Mouse (Mus musculus): ENCODE results near the gene Usb1. TPM values are rescaled to one million over a fixed set of nuclear protein-coding genes. Genes with fewer than 3 reads are reported as not detected.

The Usb1 gene
- polyA plus RNA-seq, 1 experiment from 2014 or later, result 31.0 TPM

DNA sequence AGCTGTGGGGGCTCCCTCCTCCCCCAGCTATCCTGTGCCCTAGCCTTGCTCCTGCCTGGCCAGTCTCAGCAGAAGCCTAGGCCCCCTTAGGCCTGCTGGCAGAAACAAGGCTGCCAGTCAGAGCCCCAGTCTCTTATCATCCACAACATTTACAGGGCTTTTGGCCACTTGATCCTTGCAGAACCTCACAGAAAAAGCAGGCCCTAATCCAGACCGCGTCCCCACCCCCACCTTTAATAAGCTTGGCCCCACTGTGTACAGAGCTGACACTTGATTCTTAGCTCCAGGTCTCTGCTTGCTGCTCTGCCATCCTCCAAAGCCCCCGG, 28.9 kb downstream of the Usb1 start:
- Histone ChIP-seq H3K9me3 (ENCODE audit: control insufficient read depth, low read length) (no peaks in the 10 kb centered on the region; the same call in 1 of the 2 replicates), H3K4me2 (replicated peaks) (no peak overlapping the region), H3K9ac (no peak overlapping the region), H3K36me3 (replicated peaks; ENCODE audit: control insufficient read depth, insufficient read depth) (peaks cover 3% of the 10 kb centered on the region; the same call in 1 of the 2 replicates), H3K27ac (no peak overlapping the region), H3K27me3 (ENCODE audit: control insufficient read depth, insufficient read depth, low read length) (no peaks in the 10 kb centered on the region), H3K4me1 (replicated peaks; ENCODE audit: control insufficient read depth, insufficient read depth, low read length) (peaks cover 39% of the 10 kb centered on the region), H3K4me3 (replicated peaks; ENCODE audit: low read length) (no peak overlapping the region)
- WGBS, result 84% methylated on average over 3 of the region's 3 CpGs
- DNase-seq (ENCODE audit: low spot score), result no peak
- ATAC-seq (ENCODE audit: low FRiP score), result no peak

DNA sequence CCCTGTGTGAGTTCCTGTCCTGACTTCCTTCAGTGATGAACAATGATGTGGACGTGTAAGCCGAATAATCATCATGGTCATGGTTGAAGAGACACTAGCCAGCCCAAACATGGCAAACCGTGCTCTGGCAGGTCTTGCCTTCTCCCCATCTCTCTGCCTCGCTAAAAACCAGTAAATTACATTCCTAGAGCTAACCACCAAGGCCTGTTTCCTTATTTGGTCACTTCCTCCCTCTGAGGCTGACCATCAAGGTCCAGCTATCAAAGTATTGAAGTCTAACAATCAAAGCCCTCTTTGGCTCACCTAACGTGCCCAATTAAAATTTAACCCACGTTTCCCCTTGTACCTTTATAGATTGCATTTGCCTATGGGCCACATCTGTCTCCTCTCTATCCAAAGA, 30.2 kb downstream of the Usb1 start:
- 76% methylated on average over 6 of the region's 6 CpGs for WGBS
- Histone ChIP-seq H3K9ac (no peak overlapping the region), H3K9me3 (ENCODE audit: control insufficient read depth, low read length) (no peaks in the 10 kb centered on the region; the same call in 1 of the 2 replicates), H3K27ac (no peak overlapping the region), H3K36me3 (replicated peaks; ENCODE audit: control insufficient read depth, insufficient read depth) (peaks cover 10% of the 10 kb centered on the region; the same call in 1 of the 2 replicates), H3K4me2 (replicated peaks) (no peak overlapping the region), H3K4me3 (replicated peaks; ENCODE audit: low read length) (no peak overlapping the region), H3K27me3 (ENCODE audit: control insufficient read depth, insufficient read depth, low read length) (no peaks in the 10 kb centered on the region), H3K4me1 (replicated peaks; ENCODE audit: control insufficient read depth, insufficient read depth, low read length) (peaks cover 31% of the 10 kb centered on the region)
- no peak for ATAC-seq (ENCODE audit: low FRiP score)
- no peak for DNase-seq (ENCODE audit: low spot score)

DNA sequence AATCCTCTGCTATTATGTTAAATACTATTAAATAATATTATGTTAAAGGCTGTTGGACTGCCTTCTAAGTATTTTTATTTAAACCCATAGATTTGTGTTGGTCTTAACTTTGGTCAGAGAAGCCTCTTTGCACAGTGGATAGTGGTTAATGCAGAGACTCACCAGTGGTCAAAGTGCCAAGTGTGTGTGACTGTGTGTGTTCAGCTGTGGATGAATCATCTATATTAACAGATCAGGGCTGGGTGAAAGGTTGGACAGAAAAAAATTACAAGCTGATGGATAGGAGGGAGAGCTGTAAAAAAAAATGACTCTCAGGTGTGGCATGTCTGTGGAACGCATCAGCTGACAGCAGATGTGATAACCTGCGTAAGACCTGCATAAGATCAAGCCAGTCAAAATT, 31.8 kb downstream of the Usb1 start:
- no peaks in the 10 kb centered on the region for H3K27me3 ChIP-seq (ENCODE audit: control insufficient read depth, insufficient read depth, low read length)
- no peak overlapping the region for H3K4me2 ChIP-seq (replicated peaks)
- ATAC-seq (ENCODE audit: low FRiP score), result no peak
- H3K4me1 ChIP-seq (replicated peaks; ENCODE audit: control insufficient read depth, insufficient read depth, low read length), result peaks cover 24% of the 10 kb centered on the region
- no peaks in the 10 kb centered on the region; the same call in 1 of the 2 replicates for H3K9me3 ChIP-seq (ENCODE audit: control insufficient read depth, low read length)
- no peak overlapping the region for H3K9ac ChIP-seq
- H3K4me3 ChIP-seq (replicated peaks; ENCODE audit: low read length), result no peak overlapping the region
- H3K27ac ChIP-seq, result no peak overlapping the region
- 100% methylated on average over 2 of the region's 2 CpGs for WGBS
- no peak for DNase-seq (ENCODE audit: low spot score)
- peaks cover 24% of the 10 kb centered on the region for H3K36me3 ChIP-seq (replicated peaks; ENCODE audit: control insufficient read depth, insufficient read depth)

DNA sequence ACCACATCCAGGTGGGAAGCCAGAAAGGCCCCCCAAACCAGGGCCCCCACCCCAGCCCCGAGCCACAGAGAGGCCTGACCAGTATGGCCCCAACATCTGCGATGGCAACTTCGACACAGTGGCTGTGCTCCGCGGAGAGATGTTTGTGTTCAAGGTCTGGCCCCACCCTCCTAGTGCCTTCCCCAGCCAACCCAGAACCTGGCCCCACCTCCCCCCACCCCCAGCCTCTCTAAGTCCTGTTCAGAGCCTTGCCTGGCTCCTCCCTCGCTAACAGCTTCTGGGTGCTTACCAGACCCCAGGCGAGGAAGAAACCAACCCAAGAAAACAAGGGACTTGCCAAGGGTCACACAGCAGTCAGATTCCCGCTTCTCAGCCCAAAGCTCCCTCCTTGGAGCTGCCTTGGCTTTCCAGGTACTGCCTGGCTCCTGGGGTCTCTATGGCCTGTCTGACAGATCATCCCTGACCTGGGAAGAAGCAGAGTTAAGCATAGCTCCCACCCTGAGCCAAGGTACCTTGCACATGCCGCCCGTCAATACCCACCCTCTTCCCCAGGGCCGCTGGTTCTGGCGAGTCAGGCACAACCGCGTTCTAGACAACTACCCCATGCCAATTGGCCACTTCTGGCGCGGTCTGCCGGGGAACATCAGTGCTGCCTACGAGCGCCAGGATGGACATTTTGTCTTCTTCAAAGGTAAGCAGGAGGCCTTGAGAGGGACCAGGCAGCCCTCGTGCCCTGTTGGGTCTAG, 37.7 kb downstream of the Usb1 start:
- Histone ChIP-seq H3K27ac (no peak overlapping the region), H3K36me3 (replicated peaks; ENCODE audit: control insufficient read depth, insufficient read depth) (peaks cover 66% of the 10 kb centered on the region), H3K9ac (no peak overlapping the region), H3K27me3 (ENCODE audit: control insufficient read depth, insufficient read depth, low read length) (no peaks in the 10 kb centered on the region), H3K4me2 (replicated peaks) (no peak overlapping the region), H3K4me1 (replicated peaks; ENCODE audit: control insufficient read depth, insufficient read depth, low read length) (no peaks in the 10 kb centered on the region), H3K4me3 (replicated peaks; ENCODE audit: low read length) (no peak overlapping the region), H3K9me3 (ENCODE audit: control insufficient read depth, low read length) (no peaks in the 10 kb centered on the region)
- 60% methylated on average over 20 of the region's 20 CpGs for WGBS
- DNase-seq (ENCODE audit: low spot score), result no peak
- no peak for ATAC-seq (ENCODE audit: low FRiP score)

DNA sequence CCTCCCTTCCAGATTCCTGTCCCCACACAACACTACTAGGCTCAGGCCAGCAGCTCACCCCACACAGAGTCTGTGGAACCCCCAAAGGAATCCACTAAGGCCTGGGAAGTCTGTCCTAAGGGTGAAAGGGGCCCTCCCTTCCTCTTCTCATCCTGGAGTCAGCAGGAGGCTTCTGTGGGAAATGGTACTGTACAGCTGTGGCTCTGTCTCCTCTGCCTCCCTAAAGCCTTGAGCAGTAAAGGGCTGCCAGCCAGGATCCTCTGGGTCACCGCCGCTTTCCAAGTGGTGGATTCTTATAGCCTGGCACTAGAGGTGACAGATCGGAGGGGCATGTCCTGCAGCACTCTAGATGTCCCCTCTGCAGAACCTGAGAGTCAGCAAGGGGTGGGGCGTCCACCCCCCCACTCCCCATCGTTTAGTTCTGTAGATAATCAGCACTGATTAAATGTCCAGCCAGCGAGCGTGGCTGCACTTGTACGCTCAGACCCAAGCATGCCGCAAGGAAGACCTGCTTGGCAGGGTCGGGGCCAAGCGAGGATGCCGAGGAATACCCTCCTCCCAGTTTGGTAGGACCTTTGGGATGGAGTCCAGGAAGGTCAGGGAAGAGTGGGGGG, 41.4 kb downstream of the Usb1 start:
- DNase-seq (ENCODE audit: low spot score) (no peak), ATAC-seq (ENCODE audit: low FRiP score) (no peak)
- Histone ChIP-seq H3K27ac (no peak overlapping the region), H3K9ac (no peak overlapping the region), H3K9me3 (ENCODE audit: control insufficient read depth, low read length) (no peaks in the 10 kb centered on the region), H3K36me3 (replicated peaks; ENCODE audit: control insufficient read depth, insufficient read depth) (peaks cover 45% of the 10 kb centered on the region), H3K4me2 (replicated peaks) (no peak overlapping the region), H3K27me3 (ENCODE audit: control insufficient read depth, insufficient read depth, low read length) (no peaks in the 10 kb centered on the region), H3K4me3 (replicated peaks; ENCODE audit: low read length) (no peak overlapping the region), H3K4me1 (replicated peaks; ENCODE audit: control insufficient read depth, insufficient read depth, low read length) (no peaks in the 10 kb centered on the region)
- WGBS, result 90% methylated on average over 12 of the region's 12 CpGs

DNA sequence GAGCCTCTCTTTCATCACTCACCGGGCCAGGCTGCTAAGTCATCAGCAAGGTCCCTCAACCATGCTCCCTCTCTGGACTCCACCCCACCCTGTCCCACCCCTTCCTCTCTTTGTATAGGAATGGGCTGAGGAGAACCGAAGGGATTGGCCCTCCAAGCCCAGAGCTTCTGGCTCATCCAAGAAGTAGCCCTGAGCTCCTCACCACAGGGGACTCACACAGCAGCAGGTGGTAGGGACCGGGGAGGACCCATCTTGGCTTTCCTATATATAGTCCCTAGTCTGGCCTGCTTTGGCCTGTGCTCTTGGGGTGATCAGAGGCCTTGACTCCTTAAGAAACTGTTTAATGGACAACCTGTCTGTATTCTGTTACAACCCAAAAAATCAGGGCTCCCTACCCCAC, 42.3 kb downstream of the Usb1 start:
- Histone ChIP-seq H3K27me3 (ENCODE audit: control insufficient read depth, insufficient read depth, low read length) (no peaks in the 10 kb centered on the region), H3K4me3 (replicated peaks; ENCODE audit: low read length) (no peak overlapping the region), H3K9ac (no peak overlapping the region), H3K9me3 (ENCODE audit: control insufficient read depth, low read length) (no peaks in the 10 kb centered on the region), H3K36me3 (replicated peaks; ENCODE audit: control insufficient read depth, insufficient read depth) (peaks cover 37% of the 10 kb centered on the region), H3K27ac (no peak overlapping the region), H3K4me2 (replicated peaks) (no peak overlapping the region), H3K4me1 (replicated peaks; ENCODE audit: control insufficient read depth, insufficient read depth, low read length) (no peaks in the 10 kb centered on the region)
- no peak for ATAC-seq (ENCODE audit: low FRiP score)
- 86% methylated on average over 3 of the region's 3 CpGs for WGBS
- no peak for DNase-seq (ENCODE audit: low spot score)

DNA sequence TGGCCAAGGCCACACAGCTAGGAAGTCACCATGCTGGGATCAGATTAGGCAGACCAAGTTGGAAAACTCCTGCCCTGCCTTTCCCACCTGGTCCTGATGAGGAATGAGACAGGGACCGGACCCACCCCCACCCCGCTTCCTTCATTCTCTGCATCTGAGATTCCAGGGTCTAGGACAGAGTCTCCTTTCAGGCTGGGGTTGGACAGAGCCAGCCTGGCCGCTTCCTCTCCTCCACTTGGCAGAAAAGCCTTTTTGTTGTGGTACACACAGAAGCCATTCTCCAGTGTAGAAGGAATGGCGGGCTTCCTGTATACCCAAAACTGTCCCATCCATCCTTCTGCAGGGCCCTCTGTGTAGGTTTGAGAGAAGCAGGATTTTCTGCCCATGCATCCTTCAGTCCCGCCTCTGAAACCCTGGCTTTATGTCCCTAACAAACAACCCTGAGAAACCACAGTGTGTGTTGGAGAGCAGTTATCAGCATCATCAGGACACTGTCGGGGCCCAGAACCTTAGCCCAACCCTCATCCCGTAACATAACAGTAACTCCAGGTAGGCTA, 43.4 kb downstream of the Usb1 start:
- Histone ChIP-seq H3K4me2 (replicated peaks) (no peak overlapping the region), H3K27ac (no peak overlapping the region), H3K27me3 (ENCODE audit: control insufficient read depth, insufficient read depth, low read length) (no peaks in the 10 kb centered on the region), H3K9ac (no peak overlapping the region), H3K36me3 (replicated peaks; ENCODE audit: control insufficient read depth, insufficient read depth) (peaks cover 28% of the 10 kb centered on the region), H3K4me3 (replicated peaks; ENCODE audit: low read length) (no peak overlapping the region), H3K4me1 (replicated peaks; ENCODE audit: control insufficient read depth, insufficient read depth, low read length) (no peaks in the 10 kb centered on the region), H3K9me3 (ENCODE audit: control insufficient read depth, low read length) (no peaks in the 10 kb centered on the region)
- DNase-seq (ENCODE audit: low spot score), result no peak
- ATAC-seq (ENCODE audit: low FRiP score), result no peak
- 81% methylated on average over 7 of the region's 7 CpGs for WGBS

DNA sequence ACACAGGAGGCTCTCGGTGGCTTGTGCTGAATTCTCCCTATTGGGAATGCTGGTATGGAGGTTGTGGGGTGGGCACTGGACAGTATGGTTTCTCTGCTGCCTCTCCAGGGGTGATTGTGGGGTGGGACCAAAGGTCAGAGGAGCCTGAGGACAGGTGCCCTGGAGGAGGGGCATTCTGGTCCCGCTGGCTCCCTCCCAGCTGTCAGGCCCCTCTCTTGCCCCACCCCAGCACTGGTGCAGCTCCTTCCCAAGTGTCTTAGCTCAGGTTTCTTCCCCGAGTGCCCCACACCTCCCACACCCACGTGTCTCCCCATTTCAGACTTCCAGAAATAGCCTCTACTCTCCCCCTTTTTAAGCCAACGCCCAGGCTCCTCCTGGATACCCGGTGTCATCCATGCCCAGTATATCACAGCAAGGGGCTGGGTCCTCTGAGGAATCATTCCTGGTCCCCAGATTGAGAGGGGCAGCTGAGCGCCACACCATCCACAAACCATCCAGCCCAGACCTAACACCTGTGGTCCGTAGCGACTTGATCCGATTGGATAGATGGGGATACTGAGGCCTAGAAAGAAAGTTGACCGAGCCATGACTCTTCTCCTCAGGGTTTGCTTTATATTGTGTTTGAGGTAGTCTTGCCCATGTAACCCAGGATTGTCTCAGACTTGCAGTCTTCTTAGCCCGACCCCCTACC, 44.4 kb downstream of the Usb1 start:
- no peak overlapping the region for H3K4me3 ChIP-seq (replicated peaks; ENCODE audit: low read length)
- peaks cover 18% of the 10 kb centered on the region for H3K36me3 ChIP-seq (replicated peaks; ENCODE audit: control insufficient read depth, insufficient read depth)
- DNase-seq (ENCODE audit: low spot score), result no peak
- H3K27me3 ChIP-seq (ENCODE audit: control insufficient read depth, insufficient read depth, low read length), result no peaks in the 10 kb centered on the region
- no peak overlapping the region for H3K27ac ChIP-seq
- H3K9ac ChIP-seq, result no peak overlapping the region
- H3K9me3 ChIP-seq (ENCODE audit: control insufficient read depth, low read length), result no peaks in the 10 kb centered on the region
- WGBS, result 85% methylated on average over 12 of the region's 12 CpGs
- no peaks in the 10 kb centered on the region for H3K4me1 ChIP-seq (replicated peaks; ENCODE audit: control insufficient read depth, insufficient read depth, low read length)
- no peak for ATAC-seq (ENCODE audit: low FRiP score)
- no peak overlapping the region for H3K4me2 ChIP-seq (replicated peaks)

DNA sequence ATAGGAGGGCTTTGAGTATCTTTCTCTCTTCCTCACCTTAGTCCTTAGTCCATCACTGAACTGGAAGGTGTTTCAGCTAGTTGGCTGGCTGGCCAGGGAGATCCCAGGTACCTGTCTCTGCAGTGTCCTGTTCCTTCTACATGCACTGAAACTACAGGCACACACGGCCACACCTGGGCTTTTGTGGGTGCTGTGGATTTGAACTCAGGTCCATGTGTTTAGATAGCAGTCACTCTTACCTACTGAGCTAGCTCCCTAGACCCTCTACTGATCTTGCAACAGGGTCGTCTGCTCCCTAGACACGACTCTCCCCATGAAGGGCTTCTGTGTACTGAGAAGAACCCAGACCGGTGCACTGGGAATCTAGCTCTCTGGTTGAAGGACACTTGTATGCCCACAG, 45.0 kb downstream of the Usb1 start:
- no peak overlapping the region for H3K9ac ChIP-seq
- no peak overlapping the region for H3K4me2 ChIP-seq (replicated peaks)
- 86% methylated on average over 4 of the region's 4 CpGs for WGBS
- H3K27ac ChIP-seq, result no peak overlapping the region
- H3K4me1 ChIP-seq (replicated peaks; ENCODE audit: control insufficient read depth, insufficient read depth, low read length), result no peaks in the 10 kb centered on the region
- H3K36me3 ChIP-seq (replicated peaks; ENCODE audit: control insufficient read depth, insufficient read depth), result peaks cover 12% of the 10 kb centered on the region
- DNase-seq (ENCODE audit: low spot score) (no peak), ATAC-seq (ENCODE audit: low FRiP score) (no peak)
- no peaks in the 10 kb centered on the region for H3K27me3 ChIP-seq (ENCODE audit: control insufficient read depth, insufficient read depth, low read length)
- no peaks in the 10 kb centered on the region for H3K9me3 ChIP-seq (ENCODE audit: control insufficient read depth, low read length)
- H3K4me3 ChIP-seq (replicated peaks; ENCODE audit: low read length), result no peak overlapping the region
